Mouse (Mus musculus) myocyte (in vitro differentiated cells): ENCODE data around the gene Sowaha.

Experiments used
- E2F4 ChIP-seq: IDR thresholded peaks from one replicate; pipeline ENCODE4 v1.6.1; 2011; ENCODE audit warnings: mild to moderate bottlenecking, control low read depth, moderate library complexity; ENCODE audit not compliant: insufficient read depth
- POLR2A ChIP-seq: IDR thresholded peaks from one replicate; pipeline ENCODE4 v1.6.1; 2011; ENCODE audit warnings: low read depth, mild to moderate bottlenecking, control low read depth, moderate library complexity; ENCODE audit not compliant: insufficient read length

DNA sequence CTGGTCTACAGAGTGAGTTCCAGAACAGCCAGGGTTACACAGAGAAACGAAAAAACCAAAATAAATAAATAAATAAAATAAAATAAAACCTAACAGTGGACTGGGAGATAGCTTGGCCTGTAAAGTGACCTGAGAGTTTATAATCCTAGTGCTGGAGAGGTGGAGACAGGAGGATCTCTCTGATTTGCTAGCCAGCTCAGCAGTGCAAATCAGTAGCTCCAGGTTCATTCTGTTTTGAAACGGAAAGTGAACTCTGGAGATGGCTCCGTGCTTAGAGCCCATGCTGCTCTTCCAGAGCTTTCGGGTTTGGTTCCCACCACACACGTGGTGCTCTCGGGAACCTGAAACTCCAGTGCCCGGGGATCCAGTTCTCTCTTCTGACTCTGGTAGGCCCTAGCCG is 32.1 kb downstream of the Sowaha start:
- no peak for TF ChIP-seq E2F4
- no peak for TF ChIP-seq POLR2A
